Mouse (Mus musculus): ENCODE results near the gene H2-M3. TPM values are rescaled to one million over a fixed set of nuclear protein-coding genes. Genes with fewer than 3 reads are reported as not detected.

Gene H2-M3
- polyA plus RNA-seq, 1 experiment from 2014 or later: 1.7 TPM

- WGBS: 85% methylated on average over 4 of the region's 4 CpGs
Measured at GRCm38 (mm10) chr17:37304213-37304612, 34.2 kb downstream of the H2-M3 start, which contains the start of gene Olfr101. TSS of gene Olfr101 (minus strand) at chr17:37304313.

GRCm38 (mm10) chr17:37308483-37308882 lies 38.5 kb downstream of the H2-M3 start:
- Histone ChIP-seq H3K4me1 (no peaks in the 10 kb centered on the region), H3K27me3 (replicated peaks; ENCODE audit: low read depth, poor library complexity, severe bottlenecking) (no peaks in the 10 kb centered on the region), H3K9me3 (no peaks in the 10 kb centered on the region), H3K27ac (replicated peaks) (no peak overlapping the region), H3K36me3 (replicated peaks) (no peaks in the 10 kb centered on the region), H3K4me3 (no peak overlapping the region)
- no peak for DNase-seq (ENCODE audit: low spot score)
- WGBS: 43% methylated on average over 4 of the region's 4 CpGs

More at GRCm38 (mm10) chr17:37304213-37304612, 34.2 kb downstream of the H2-M3 start, which contains the start of gene Olfr101:
- Histone ChIP-seq H3K27me3 (replicated peaks; ENCODE audit: low read depth, poor library complexity, severe bottlenecking) (no peaks in the 10 kb centered on the region), H3K4me3 (no peak within 1 kb of the TSS), H3K4me1 (no peaks in the 10 kb centered on the region), H3K36me3 (replicated peaks) (no peaks in the 10 kb centered on the region), H3K27ac (replicated peaks) (no peak within 1 kb of the TSS), H3K9me3 (no peaks in the 10 kb centered on the region)
- no peak for DNase-seq (ENCODE audit: low spot score)

GRCm38 (mm10) chr17:37310146-37310699 lies 40.2 kb downstream of the H2-M3 start:
- H3K9me3 ChIP-seq: no peaks in the 10 kb centered on the region
- H3K27ac ChIP-seq (replicated peaks): no peak overlapping the region
- no peaks in the 10 kb centered on the region for H3K4me1 ChIP-seq
- 58% methylated on average over 2 of the region's 2 CpGs for WGBS
- no peaks in the 10 kb centered on the region for H3K27me3 ChIP-seq (replicated peaks; ENCODE audit: low read depth, poor library complexity, severe bottlenecking)
- H3K36me3 ChIP-seq (replicated peaks): no peaks in the 10 kb centered on the region
- no peak for DNase-seq (ENCODE audit: low spot score)
- no peak overlapping the region for H3K4me3 ChIP-seq

GRCm38 (mm10) chr17:37316954-37317353 lies 46.9 kb downstream of the H2-M3 start, which contains the start of gene Olfr102:
TSS of gene Olfr102 (minus strand) at chr17:37317054.
- H3K27ac ChIP-seq (replicated peaks): no peak within 1 kb of the TSS
- no peak for DNase-seq (ENCODE audit: low spot score)
- no peaks in the 10 kb centered on the region for H3K4me1 ChIP-seq
- no peak within 1 kb of the TSS for H3K4me3 ChIP-seq
- no peaks in the 10 kb centered on the region for H3K36me3 ChIP-seq (replicated peaks)
- H3K27me3 ChIP-seq (replicated peaks; ENCODE audit: low read depth, poor library complexity, severe bottlenecking): no peaks in the 10 kb centered on the region
- H3K9me3 ChIP-seq: no peaks in the 10 kb centered on the region

Other genes starting within 250 kb of the H2-M3 start
- gene Mog, start 246.8 kb upstream of the H2-M3 start, polyA plus RNA-seq (2016; fragmentation: Nextera tagmentation; extraction: Ambion mirVana): 0.18 and 0.31 TPM in 2 replicates
- 7.0 and 9.4 TPM in 2 replicates for gene Gabbr1, start 224.3 kb upstream of the H2-M3 start, polyA plus RNA-seq (2016; fragmentation: Nextera tagmentation; extraction: Ambion mirVana)
- 0.19 TPM in 1 of 2 replicates, not detected in the other for gene Olfr90, start 181.7 kb upstream of the H2-M3 start, polyA plus RNA-seq (2016; fragmentation: Nextera tagmentation; extraction: Ambion mirVana)
- not detected in 2 replicates for gene Olfr91, start 171.9 kb upstream of the H2-M3 start, polyA plus RNA-seq (2016; fragmentation: Nextera tagmentation; extraction: Ambion mirVana)
- gene Olfr92, start 150.1 kb upstream of the H2-M3 start, polyA plus RNA-seq (2016; fragmentation: Nextera tagmentation; extraction: Ambion mirVana): not detected in 2 replicates
- not detected in 2 replicates for gene Olfr93, start 108.7 kb upstream of the H2-M3 start, polyA plus RNA-seq (2016; fragmentation: Nextera tagmentation; extraction: Ambion mirVana)
- not detected in 2 replicates for gene Ubd, start 76.3 kb upstream of the H2-M3 start, polyA plus RNA-seq (2016; fragmentation: Nextera tagmentation; extraction: Ambion mirVana)
- not detected in 2 replicates for gene Olfr94, start 69.2 kb upstream of the H2-M3 start, polyA plus RNA-seq (2016; fragmentation: Nextera tagmentation; extraction: Ambion mirVana)
- not detected in 2 replicates for gene Olfr95, start 57.1 kb upstream of the H2-M3 start, polyA plus RNA-seq (2016; fragmentation: Nextera tagmentation; extraction: Ambion mirVana)
- not detected in 2 replicates for gene Olfr96, start 50.1 kb upstream of the H2-M3 start, polyA plus RNA-seq (2016; fragmentation: Nextera tagmentation; extraction: Ambion mirVana)
- gene Olfr97, start 32.9 kb upstream of the H2-M3 start, polyA plus RNA-seq (2016; fragmentation: Nextera tagmentation; extraction: Ambion mirVana): not detected in 2 replicates
- not detected in 2 replicates for gene Olfr98, start 6.5 kb upstream of the H2-M3 start, polyA plus RNA-seq (2016; fragmentation: Nextera tagmentation; extraction: Ambion mirVana)
- not detected in 2 replicates for gene Olfr99, start 13.2 kb downstream of the H2-M3 start, polyA plus RNA-seq (2016; fragmentation: Nextera tagmentation; extraction: Ambion mirVana)
- gene Olfr101, start 34.1 kb downstream of the H2-M3 start, polyA plus RNA-seq (2016; fragmentation: Nextera tagmentation; extraction: Ambion mirVana): not detected in 2 replicates
- gene Olfr102, start 46.8 kb downstream of the H2-M3 start, polyA plus RNA-seq (2016; fragmentation: Nextera tagmentation; extraction: Ambion mirVana): not detected in 2 replicates
- gene Olfr103, start 69.5 kb downstream of the H2-M3 start, polyA plus RNA-seq (2016; fragmentation: Nextera tagmentation; extraction: Ambion mirVana): not detected in 2 replicates
- gene Olfr104-ps, start 89.4 kb downstream of the H2-M3 start, polyA plus RNA-seq (2016; fragmentation: Nextera tagmentation; extraction: Ambion mirVana): not detected in 2 replicates
- gene Olfr105-ps, start 108.8 kb downstream of the H2-M3 start, polyA plus RNA-seq (2016; fragmentation: Nextera tagmentation; extraction: Ambion mirVana): not detected in 2 replicates
- not detected in 2 replicates for gene Olfr106-ps, start 120.2 kb downstream of the H2-M3 start, polyA plus RNA-seq (2016; fragmentation: Nextera tagmentation; extraction: Ambion mirVana)
- not detected in 2 replicates for gene Olfr107, start 129.0 kb downstream of the H2-M3 start, polyA plus RNA-seq (2016; fragmentation: Nextera tagmentation; extraction: Ambion mirVana)
- gene Olfr108, start 175.3 kb downstream of the H2-M3 start, polyA plus RNA-seq (2016; fragmentation: Nextera tagmentation; extraction: Ambion mirVana): not detected in 2 replicates
- not detected in 2 replicates for gene Olfr109, start 188.7 kb downstream of the H2-M3 start, polyA plus RNA-seq (2016; fragmentation: Nextera tagmentation; extraction: Ambion mirVana)
- not detected in 2 replicates for gene H2-M2, start 213.3 kb downstream of the H2-M3 start, polyA plus RNA-seq (2016; fragmentation: Nextera tagmentation; extraction: Ambion mirVana)
- gene Olfr110, start 222.2 kb downstream of the H2-M3 start, polyA plus RNA-seq (2016; fragmentation: Nextera tagmentation; extraction: Ambion mirVana): not detected in 2 replicates
- gene Olfr111, start 237.8 kb downstream of the H2-M3 start, polyA plus RNA-seq (2016; fragmentation: Nextera tagmentation; extraction: Ambion mirVana): not detected in 2 replicates

All from embryonic facial prominence, embryonic 10.5 days (tissue).